Mouse (Mus musculus): ENCODE results near the gene Nfat5. TPM values are rescaled to one million over a fixed set of nuclear protein-coding genes. Genes with fewer than 3 reads are reported as not detected.

Nfat5 gene
- 85.1 TPM for polyA plus RNA-seq (2014; fragmentation: Illumina TruSeq; extraction: RNeasy Lipid Tissue Mini Kit (QIAGEN cat#74804); ENCODE audit: low read depth, low replicate concordance)

DNA sequence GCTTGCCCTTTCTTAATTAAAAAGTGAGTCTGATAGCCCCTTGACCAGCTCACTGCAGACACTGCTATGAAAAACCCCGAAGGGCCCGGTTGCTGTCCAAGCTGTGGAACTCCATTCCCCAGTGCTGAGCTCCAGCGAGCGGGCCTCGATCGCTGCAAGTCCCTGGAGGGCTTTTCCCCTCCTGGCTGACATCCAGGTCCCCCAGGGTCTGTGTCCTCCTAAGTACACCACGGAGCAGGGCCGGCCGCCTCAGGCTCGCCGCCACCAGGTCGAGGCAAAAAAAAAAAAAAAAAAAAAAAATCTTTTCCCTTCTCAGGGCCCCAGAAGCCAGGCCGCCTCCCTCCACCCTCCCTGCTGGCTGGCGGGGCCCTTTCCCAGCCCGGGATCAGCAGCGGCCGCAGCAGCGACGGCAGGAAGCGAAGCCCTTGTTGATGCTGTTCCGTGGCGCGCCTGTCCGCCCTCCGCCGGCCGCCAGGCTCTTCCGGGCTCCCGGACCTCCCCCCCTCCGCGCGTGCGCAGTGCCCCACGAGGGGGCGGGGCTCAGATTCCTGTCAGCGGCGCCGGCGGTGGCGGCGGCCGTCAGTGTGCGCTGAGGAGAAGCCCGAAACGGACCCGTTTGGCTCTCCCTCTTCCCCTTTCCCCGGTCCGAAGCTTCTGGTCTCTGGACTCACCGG is at the start of gene Nfat5:
Gene Nfat5, plus strand, starts transcription at position 543 of the 674 bp plus-strand sequence.

DNA sequence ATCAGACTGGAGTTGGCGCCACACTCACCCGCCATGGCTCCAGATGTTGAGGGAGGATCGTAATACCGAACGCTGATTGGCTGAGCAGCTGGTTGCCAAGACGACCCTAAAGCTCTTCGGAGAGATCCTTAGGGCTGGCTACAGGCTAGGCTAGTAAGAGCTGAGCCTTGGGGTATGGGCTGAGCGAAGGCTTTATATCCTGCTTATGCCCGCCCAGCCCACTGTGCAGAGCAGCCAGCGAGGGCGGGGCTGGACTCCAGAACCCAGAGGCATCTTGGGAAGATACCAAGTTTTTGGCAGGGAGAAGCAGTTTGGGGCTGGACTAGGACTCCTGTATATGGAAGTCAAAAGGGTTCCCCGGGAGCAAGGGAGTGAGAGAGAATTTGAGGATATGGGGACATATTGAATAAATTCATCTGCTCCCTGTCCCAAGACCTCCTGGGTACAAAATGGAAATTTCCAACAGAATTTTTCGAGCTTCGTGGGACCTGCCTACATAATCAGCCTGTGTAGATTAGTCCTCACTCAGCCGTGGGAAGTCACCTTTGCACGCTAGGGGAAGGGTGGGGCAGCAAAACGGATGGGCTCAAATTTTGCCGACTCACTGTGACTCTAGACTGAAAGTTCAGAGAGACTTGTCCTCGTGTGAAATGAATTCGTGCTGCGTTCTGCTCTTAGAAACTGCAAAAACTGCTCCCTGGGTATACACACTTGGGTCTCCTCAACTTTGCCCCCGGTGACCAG is 109.9 kb downstream of the Nfat5 start, which contains the start of gene Nqo1:
Gene Nqo1, minus strand, starts transcription at position 169 of the 744 bp plus-strand sequence.

DNA sequence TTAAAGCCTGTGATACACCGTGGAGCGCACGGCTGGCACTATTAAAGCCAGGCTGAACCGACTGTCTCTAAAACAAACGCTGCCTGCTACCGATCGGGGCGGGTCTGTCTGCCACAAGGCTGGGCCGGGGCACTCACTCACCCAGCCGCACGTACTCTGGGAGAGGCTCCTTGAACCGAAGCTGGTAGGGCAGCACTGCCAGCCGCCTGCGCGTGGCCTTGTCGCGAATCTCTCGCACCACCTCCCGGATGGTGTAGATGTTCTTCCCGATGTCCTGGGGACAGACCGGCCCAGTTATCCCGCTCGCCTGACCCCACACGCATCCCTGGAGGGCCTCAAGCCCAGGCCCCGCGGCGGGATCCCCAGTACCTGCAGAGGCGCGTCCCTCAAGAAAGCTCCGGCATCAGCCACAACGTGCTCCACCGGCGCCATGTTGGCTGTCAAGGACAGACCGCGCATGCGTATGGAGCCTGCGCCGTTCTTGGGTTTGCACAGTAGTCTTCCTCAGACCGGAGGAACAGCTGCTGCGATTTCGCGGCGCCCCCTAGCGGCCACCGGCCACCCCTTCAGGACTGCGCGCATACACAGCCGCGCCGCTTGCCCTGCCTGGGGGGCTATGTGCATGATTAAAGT is 131.4 kb downstream of the Nfat5 start, which contains the start of gene Nob1:
Gene Nob1, minus strand, starts transcription at position 455 of the 633 bp plus-strand sequence.

Other genes starting within 250 kb of the Nfat5 start
- gene Pdf, start 244.9 kb upstream of the Nfat5 start, polyA plus RNA-seq (2014; fragmentation: Illumina TruSeq; extraction: RNeasy Lipid Tissue Mini Kit (QIAGEN cat#74804); ENCODE audit: low read depth, low replicate concordance) = 69.7 TPM
- gene Cog8, start 236.8 kb upstream of the Nfat5 start, polyA plus RNA-seq (2014; fragmentation: Illumina TruSeq; extraction: RNeasy Lipid Tissue Mini Kit (QIAGEN cat#74804); ENCODE audit: low read depth, low replicate concordance) = 22.4 TPM
- 9.9 TPM for gene Nip7, start 236.6 kb upstream of the Nfat5 start, polyA plus RNA-seq (2014; fragmentation: Illumina TruSeq; extraction: RNeasy Lipid Tissue Mini Kit (QIAGEN cat#74804); ENCODE audit: low read depth, low replicate concordance)
- gene Tmed6, start 227.8 kb upstream of the Nfat5 start, polyA plus RNA-seq (2014; fragmentation: Illumina TruSeq; extraction: RNeasy Lipid Tissue Mini Kit (QIAGEN cat#74804); ENCODE audit: low read depth, low replicate concordance) = 36.0 TPM
- 18.1 TPM for gene Terf2, start 196.9 kb upstream of the Nfat5 start, polyA plus RNA-seq (2014; fragmentation: Illumina TruSeq; extraction: RNeasy Lipid Tissue Mini Kit (QIAGEN cat#74804); ENCODE audit: low read depth, low replicate concordance)
- 287 TPM for gene Cyb5b, start 142.8 kb upstream of the Nfat5 start, polyA plus RNA-seq (2014; fragmentation: Illumina TruSeq; extraction: RNeasy Lipid Tissue Mini Kit (QIAGEN cat#74804); ENCODE audit: low read depth, low replicate concordance)
- 83.3 TPM for gene Nqo1, start 109.7 kb downstream of the Nfat5 start, polyA plus RNA-seq (2014; fragmentation: Illumina TruSeq; extraction: RNeasy Lipid Tissue Mini Kit (QIAGEN cat#74804); ENCODE audit: low read depth, low replicate concordance)
- 6.6 TPM for gene Nob1, start 131.6 kb downstream of the Nfat5 start, polyA plus RNA-seq (2014; fragmentation: Illumina TruSeq; extraction: RNeasy Lipid Tissue Mini Kit (QIAGEN cat#74804); ENCODE audit: low read depth, low replicate concordance)
- 12.7 TPM for gene Wwp2, start 142.9 kb downstream of the Nfat5 start, polyA plus RNA-seq (2014; fragmentation: Illumina TruSeq; extraction: RNeasy Lipid Tissue Mini Kit (QIAGEN cat#74804); ENCODE audit: low read depth, low replicate concordance)